Mouse (Mus musculus) heart, embryonic 14.5 days (tissue): ENCODE results near the gene Gm7735. TPM values are rescaled to one million over a fixed set of nuclear protein-coding genes. Genes with fewer than 3 reads are reported as not detected.
"Not testable (repeated sequence)": the region's sequence is repeated elsewhere in the genome, so short reads cannot be mapped to it uniquely, and the experiment has no call there.

ENCODE experiments used
- ATAC-seq: fragments of 200-750 bp; cut with Nextera tagmentation; 2 replicates; pipeline ENCODE4 v1.8.0; 2017; ENCODE audit warnings: low read depth, moderate TSS enrichment; ENCODE audit not compliant: insufficient number of reproducible peaks, insufficient read depth, low FRiP score
- H3K27ac ChIP-seq, 2 experiments: fragments of 200-500 bp in 1 of 2; fragments of 300-500 bp in 1 of 2; sonication (generic) in 1 of 2; replicated peaks in 1 of 2; 2 replicates each; pipeline ENCODE4 v1.5.1; 2012 to 2014; ENCODE audit warnings: low read depth in 2 of 2, low read length in 2 of 2, control low read depth in 1 of 2, mild to moderate bottlenecking in 1 of 2, mixed read lengths in 1 of 2; ENCODE audit not compliant: control insufficient read depth in 1 of 2, insufficient read depth in 1 of 2
- H3K27me3 ChIP-seq: fragments of 300-500 bp; sonication (generic); 2 replicates; pipeline ENCODE4 v1.6.1; 2014; ENCODE audit warnings: mild to moderate bottlenecking, low read length, control low read depth; ENCODE audit not compliant: control insufficient read depth, insufficient read depth
- H3K36me3 ChIP-seq: fragments of 300-500 bp; sonication (generic); 2 replicates; pipeline ENCODE4 v1.6.1; 2014; ENCODE audit warnings: mild to moderate bottlenecking, control low read depth, low read length, mixed read lengths; ENCODE audit not compliant: control insufficient read depth, insufficient read depth
- H3K4me1 ChIP-seq, 2 experiments: fragments of 200-500 bp in 1 of 2; fragments of 300-500 bp in 1 of 2; sonication (generic) in 1 of 2; 2 replicates each; pipeline ENCODE4 v1.6.1; 2012 to 2014; ENCODE audit warnings: low read length in 2 of 2, control low read depth in 1 of 2, mixed read lengths in 1 of 2; ENCODE audit not compliant: control insufficient read depth in 2 of 2, insufficient read depth in 2 of 2
- H3K4me2 ChIP-seq: fragments of 300-500 bp; sonication (generic); 2 replicates; pipeline ENCODE4 v1.6.1; 2014; ENCODE audit warnings: mild to moderate bottlenecking, low read length
- H3K4me3 ChIP-seq, 2 experiments: fragments of 200-500 bp in 1 of 2; fragments of 300-500 bp in 1 of 2; sonication (generic) in 1 of 2; 2 replicates each; pipeline ENCODE4 v1.5.1; 2012 to 2014; ENCODE audit warnings: low read length in 2 of 2, mild to moderate bottlenecking in 2 of 2, control low read depth in 1 of 2, low read depth in 1 of 2, moderate library complexity in 1 of 2; ENCODE audit not compliant: control insufficient read depth in 1 of 2, insufficient read depth in 1 of 2
- H3K9ac ChIP-seq: fragments of 300-500 bp; sonication (generic); 2 replicates; pipeline ENCODE4 v1.6.1; 2014; ENCODE audit warnings: mild to moderate bottlenecking, low read length
- H3K9me3 ChIP-seq: fragments of 300-500 bp; sonication (generic); 2 replicates; pipeline ENCODE4 v1.6.1; 2016; ENCODE audit warnings: low read length, control low read depth; ENCODE audit not compliant: control insufficient read depth
- WGBS: fragments of 180-500 bp; shearing (Covaris S2); extraction: QIAGEN DNeasy Blood & Tissue Kit; methylation state at CpG from one replicate; pipeline ENCODE4 v1.1.7; 2014; 5-methylcytosine and 5-hydroxymethylcytosine counted together
- polyA plus RNA-seq: library from polyadenylated mRNA; unstranded; fragments of >200 nt; fragmentation: Nextera tagmentation; extraction: Ambion mirVana; gene quantifications from 2 replicates; pipeline ENCODE4 v1.2.1, GENCODE M21; 2014

Gm7735 gene
- polyA plus RNA-seq, result not detected in 2 replicates

DNA sequence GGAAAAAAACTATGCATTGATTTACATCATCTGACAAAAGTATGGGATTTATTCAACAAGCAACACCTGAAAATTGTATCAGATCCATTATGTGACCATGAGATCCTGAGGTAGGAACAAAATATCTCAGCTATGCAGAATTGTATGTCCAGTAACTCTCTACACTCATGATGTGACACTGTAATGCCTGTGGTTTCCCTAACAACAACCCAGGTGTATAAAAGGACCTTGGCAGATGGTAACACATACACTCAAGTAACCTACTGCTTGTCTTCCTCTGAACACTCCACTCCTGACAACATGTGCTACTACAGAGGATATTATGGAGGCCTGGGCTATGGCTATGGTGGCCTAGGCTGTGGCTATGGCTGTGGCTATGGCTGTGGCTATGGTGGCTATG lies at the start of gene Gm7735:
Gene Gm7735 (plus strand): TSS at position 301 of the 400 bp plus-strand sequence.
- H3K4me1 ChIP-seq, ATAC-seq, H3K27ac ChIP-seq, H3K36me3 ChIP-seq, H3K27me3 ChIP-seq, H3K4me2 ChIP-seq, H3K9me3 ChIP-seq, H3K4me3 ChIP-seq, H3K9ac ChIP-seq: not testable (repeated sequence)

DNA sequence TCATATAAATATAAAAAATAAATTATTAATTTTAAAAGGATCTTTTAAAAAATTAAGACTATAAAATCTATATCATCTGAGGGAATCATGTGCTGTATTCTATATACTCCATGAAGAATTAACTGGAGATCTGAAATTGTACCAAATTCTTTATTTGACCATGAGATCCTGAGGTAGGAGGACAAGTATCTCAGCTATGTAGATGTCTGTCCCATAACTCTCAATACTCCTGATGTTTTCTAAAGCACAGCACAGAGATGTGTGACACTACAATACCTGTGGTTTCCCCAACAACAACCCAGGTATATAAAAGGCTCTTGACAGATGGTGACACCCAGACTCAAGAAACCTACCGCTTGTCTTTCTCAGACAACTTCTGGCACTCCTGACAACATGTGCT lies 28.7 kb upstream of the Gm7735 start, which contains the start of gene Gm6358:
Gene Gm6358 (plus strand): TSS at position 301 of the 400 bp plus-strand sequence.
- ATAC-seq, result no peak
- H3K27me3 ChIP-seq, result no peaks in the 10 kb centered on the region
- 88% methylated on average over 1 of the region's 1 CpGs for WGBS
- 0 out of 2 replicates have a peak, but pooled peaks cover 2% of the 10 kb centered on the region for H3K9me3 ChIP-seq
- H3K4me2 ChIP-seq, result no peak within 1 kb of the TSS
- no peak within 1 kb of the TSS for H3K9ac ChIP-seq
- no peaks in the 10 kb centered on the region for H3K4me1 ChIP-seq
- H3K4me3 ChIP-seq, result no peak within 1 kb of the TSS
- H3K27ac ChIP-seq, result no peak within 1 kb of the TSS
- H3K36me3 ChIP-seq, result no peaks in the 10 kb centered on the region

DNA sequence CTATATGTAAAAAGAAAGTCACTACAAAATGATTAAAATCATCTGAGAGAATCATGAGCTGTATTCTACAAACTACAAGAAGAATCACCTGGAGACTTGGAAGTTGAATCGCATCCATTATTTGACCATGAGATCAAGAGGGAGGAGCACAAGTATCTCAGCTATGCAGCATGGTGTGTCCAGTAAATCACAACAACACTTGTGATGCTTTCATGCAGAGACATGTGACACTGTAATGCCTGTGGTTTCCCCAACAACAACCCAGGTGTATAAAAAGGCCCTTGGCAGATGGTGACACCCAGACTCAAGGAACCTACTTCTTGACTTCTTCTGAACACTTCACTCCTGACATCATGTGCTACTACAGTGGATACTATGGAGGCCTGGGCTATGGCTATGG lies 18.5 kb upstream of the Gm7735 start, which contains the start of gene Gm10061:
Gene Gm10061 (plus strand): TSS at position 301 of the 400 bp plus-strand sequence.
- Histone ChIP-seq H3K27me3 (no peaks in the 10 kb centered on the region), H3K4me3 (no peak within 1 kb of the TSS), H3K4me2 (no peak within 1 kb of the TSS), H3K27ac (no peak within 1 kb of the TSS), H3K9ac (no peak within 1 kb of the TSS), H3K4me1 (no peaks in the 10 kb centered on the region), H3K36me3 (no peaks in the 10 kb centered on the region), H3K9me3 (peaks cover 3% of the 10 kb centered on the region; the same call in 1 of the 2 replicates)
- WGBS, result 84% methylated on average over 1 of the region's 1 CpGs
- no peak for ATAC-seq

DNA sequence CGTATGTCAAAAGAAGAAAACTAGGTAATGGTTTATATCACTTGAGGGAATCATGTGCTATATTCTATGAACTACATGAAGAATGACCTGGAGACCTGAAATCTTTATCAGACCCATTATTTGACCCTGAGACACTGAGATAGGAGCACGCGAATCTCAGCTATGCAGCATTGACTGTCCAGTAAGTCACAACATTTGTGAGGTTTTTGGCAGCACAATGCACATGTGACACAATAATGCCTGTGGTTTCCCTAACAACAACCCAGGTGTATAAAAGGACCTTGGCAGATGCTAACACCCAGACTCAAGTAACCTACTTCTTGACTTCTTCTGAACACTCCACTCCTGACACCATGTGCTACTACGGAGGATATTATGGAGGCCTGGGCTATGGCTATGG lies 11.6 kb upstream of the Gm7735 start, which contains the start of gene Gm9789:
Gene Gm9789 (plus strand): TSS at position 301 of the 400 bp plus-strand sequence.
- Histone ChIP-seq H3K9me3 (no peaks in the 10 kb centered on the region), H3K27me3 (no peaks in the 10 kb centered on the region), H3K9ac (no peak within 1 kb of the TSS), H3K4me2 (no peak within 1 kb of the TSS), H3K27ac (no peak within 1 kb of the TSS), H3K4me3 (no peak within 1 kb of the TSS), H3K4me1 (no peaks in the 10 kb centered on the region), H3K36me3 (no peaks in the 10 kb centered on the region)
- WGBS, result 77% methylated on average over 4 of the region's 4 CpGs
- ATAC-seq, result no peak

DNA sequence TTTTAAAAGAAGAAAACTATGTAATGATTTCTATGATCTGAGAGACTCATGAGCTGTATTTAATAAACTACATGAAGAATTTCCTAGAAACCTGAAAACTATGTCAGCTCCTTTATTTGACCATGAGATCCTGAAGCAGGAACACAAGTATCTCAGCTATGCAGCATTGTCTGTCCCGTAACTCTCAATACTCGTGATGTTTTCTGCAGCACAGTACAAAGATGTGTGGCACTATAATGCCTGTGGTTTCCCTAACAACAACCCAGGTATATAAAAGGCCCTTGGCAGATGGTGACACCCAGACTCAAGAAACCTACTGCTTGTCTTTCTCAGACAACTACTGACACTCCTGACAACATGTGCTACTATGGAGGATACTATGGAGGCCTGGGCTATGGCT lies 5.1 kb downstream of the Gm7735 start, which contains the start of gene 1110057P08Rik:
Gene 1110057P08Rik (plus strand): TSS at position 301 of the 400 bp plus-strand sequence.
- 55% methylated on average over 2 of the region's 2 CpGs for WGBS
- H3K4me3 ChIP-seq, result no peak within 1 kb of the TSS

DNA sequence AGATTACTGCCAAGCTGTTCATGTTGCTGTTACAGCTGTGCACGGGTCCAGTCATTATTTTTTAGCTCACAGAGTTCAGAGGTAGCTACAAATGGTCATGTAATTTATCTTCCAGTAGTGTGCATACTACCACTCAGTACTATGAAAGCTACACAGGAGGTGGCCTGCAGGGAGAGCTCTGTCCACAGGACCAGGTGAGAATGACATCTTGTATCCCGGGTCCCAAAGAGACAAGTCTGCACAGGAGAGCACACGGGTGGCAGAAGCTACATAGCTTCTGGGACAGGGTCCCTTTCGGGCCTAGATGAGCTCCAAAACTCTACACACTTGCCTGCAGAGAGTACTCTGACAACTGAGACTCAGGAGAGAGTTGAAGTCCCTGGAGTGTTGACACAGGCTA lies 19.3 kb downstream of the Gm7735 start:
- no peak overlapping the region for H3K4me3 ChIP-seq
- no peaks in the 10 kb centered on the region for H3K9me3 ChIP-seq
- no peak overlapping the region for H3K27ac ChIP-seq
- no peaks in the 10 kb centered on the region for H3K36me3 ChIP-seq
- WGBS, result 65% methylated on average over 4 of the region's 4 CpGs
- no peak for ATAC-seq
- H3K4me2 ChIP-seq, result no peak overlapping the region
- no peaks in the 10 kb centered on the region for H3K27me3 ChIP-seq
- no peaks in the 10 kb centered on the region for H3K4me1 ChIP-seq
- H3K9ac ChIP-seq, result no peak overlapping the region

More for the DNA sequence above, 5.1 kb downstream of the Gm7735 start, which contains the start of gene 1110057P08Rik:
- no peak for ATAC-seq
- Histone ChIP-seq H3K4me1 (no peaks in the 10 kb centered on the region), H3K27me3 (no peaks in the 10 kb centered on the region), H3K9ac (no peak within 1 kb of the TSS), H3K4me2 (no peak within 1 kb of the TSS), H3K27ac (no peak within 1 kb of the TSS), H3K36me3 (no peaks in the 10 kb centered on the region), H3K9me3 (no peaks in the 10 kb centered on the region)

DNA sequence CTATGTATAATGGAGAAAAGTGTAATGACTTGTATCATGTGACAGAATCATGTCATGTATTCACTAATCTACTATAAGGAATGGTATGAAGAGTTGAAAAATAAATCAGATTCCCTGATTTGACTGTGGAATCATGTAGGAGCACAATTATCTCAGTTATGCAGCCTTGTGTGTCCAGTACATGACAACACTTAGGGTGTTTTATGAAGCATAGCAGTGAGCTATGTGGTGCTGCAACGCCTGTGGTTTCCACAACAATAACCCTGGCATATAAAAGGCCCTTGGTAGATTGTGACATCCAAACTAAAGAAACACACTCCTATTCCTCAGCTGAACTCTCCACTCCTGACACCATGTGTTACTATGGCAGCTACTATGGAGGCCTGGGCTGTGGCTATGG lies 36.3 kb downstream of the Gm7735 start, which contains the start of gene Krtap20-2:
Gene Krtap20-2 (plus strand): TSS at position 301 of the 400 bp plus-strand sequence.
- H3K27ac ChIP-seq, result no peak within 1 kb of the TSS
- no peak within 1 kb of the TSS for H3K4me2 ChIP-seq
- no peak for ATAC-seq
- no peaks in the 10 kb centered on the region for H3K36me3 ChIP-seq
- no peaks in the 10 kb centered on the region for H3K4me1 ChIP-seq
- WGBS, result 61% methylated on average over 1 of the region's 1 CpGs
- H3K27me3 ChIP-seq, result no peaks in the 10 kb centered on the region
- no peak within 1 kb of the TSS for H3K4me3 ChIP-seq
- H3K9me3 ChIP-seq, result no peaks in the 10 kb centered on the region
- H3K9ac ChIP-seq, result no peak within 1 kb of the TSS
